Mouse (Mus musculus) frontal cortex, adult 2 months (tissue): ENCODE measurements at regions not wholly inside any gene's neighbourhood (a gene's known extent, or its start where the extent isn't known, plus 50 kb on each side); places are given as distances from the start of the nearest gene placed in this dataset.

ENCODE experiments used
- DNase-seq, 2 experiments: peaks; one replicate each; pipeline ENCODE4 v3.0.0; 2022; ENCODE audit warnings: low spot score in 1 of 2; ENCODE audit errors: extremely low spot score in 1 of 2

GRCm38 (mm10) chr11:25156705-25157104, 1053.9 kb downstream of the 5730522E02Rik start:
- no peak for DNase-seq

- no peak for DNase-seq
Observed at GRCm38 (mm10) chr11:25157135-25157860, 1053.3 kb downstream of the 5730522E02Rik start.

- DNase-seq: no peak
Observed at GRCm38 (mm10) chr11:25157861-25158245, 1052.7 kb downstream of the 5730522E02Rik start.

GRCm38 (mm10) chr11:25158884-25159283, 1051.7 kb downstream of the 5730522E02Rik start:
- DNase-seq: no peak

GRCm38 (mm10) chr11:25167939-25168338, 1042.6 kb downstream of the 5730522E02Rik start:
- no peak for DNase-seq

- DNase-seq: no peak
Observed at GRCm38 (mm10) chr11:25171048-25171447, 1039.5 kb downstream of the 5730522E02Rik start.
